Mouse (Mus musculus) layer of hippocampus, adult 8-10 months (tissue): Measurements from ENCODE around the gene Kcnn1. TPM values are rescaled to one million over a fixed set of nuclear protein-coding genes. Genes with fewer than 3 reads are reported as not detected.

Experiments
- DNase-seq, 2 experiments: peaks; one replicate each; pipeline ENCODE4 v3.0.0; 2022; ENCODE audit warnings: low spot score in 2 of 2
- total RNA-seq, 4 experiments: library from RNA; stranded (reverse); gene quantifications; 2 replicates each; pipeline ENCODE4 v1.2.4; 2022

Gene Kcnn1
- total RNA-seq, 4 experiments from 2014 or later, result 16.5 to 20.0 (median 16.6) TPM

DNA sequence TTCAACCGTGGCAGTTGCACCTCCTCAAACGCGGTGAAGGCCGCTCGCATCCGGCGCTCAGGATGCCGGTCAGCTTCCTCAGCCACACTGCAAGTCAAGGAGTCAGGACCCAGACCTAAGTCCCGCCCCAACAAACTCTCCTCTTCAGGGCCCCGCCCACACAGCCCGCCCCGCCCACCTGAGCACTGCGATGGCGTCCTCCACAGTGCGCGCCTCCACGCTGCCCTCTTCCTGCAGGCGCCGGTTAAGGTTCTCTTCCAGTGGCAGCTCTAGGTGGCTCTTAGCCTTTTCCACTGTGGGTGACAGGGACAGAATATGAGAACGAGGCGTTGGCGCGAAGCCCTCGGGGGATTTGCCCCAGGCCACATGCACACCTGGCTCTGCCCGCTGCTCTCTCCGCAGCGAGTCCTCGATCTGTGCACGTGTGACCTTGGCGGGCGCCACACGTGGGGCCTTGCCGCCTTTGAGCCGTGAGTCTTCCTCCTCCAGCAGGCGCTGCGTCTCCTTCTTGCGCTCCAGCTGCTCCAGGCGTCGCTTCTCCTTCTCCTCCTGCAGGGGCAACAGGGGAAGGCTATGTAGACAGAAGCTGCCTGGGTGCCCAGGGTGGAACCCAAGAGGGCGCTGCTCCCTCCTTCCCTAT lies 5.6 kb upstream of the Kcnn1 start:
- DNase-seq, result no peak

DNA sequence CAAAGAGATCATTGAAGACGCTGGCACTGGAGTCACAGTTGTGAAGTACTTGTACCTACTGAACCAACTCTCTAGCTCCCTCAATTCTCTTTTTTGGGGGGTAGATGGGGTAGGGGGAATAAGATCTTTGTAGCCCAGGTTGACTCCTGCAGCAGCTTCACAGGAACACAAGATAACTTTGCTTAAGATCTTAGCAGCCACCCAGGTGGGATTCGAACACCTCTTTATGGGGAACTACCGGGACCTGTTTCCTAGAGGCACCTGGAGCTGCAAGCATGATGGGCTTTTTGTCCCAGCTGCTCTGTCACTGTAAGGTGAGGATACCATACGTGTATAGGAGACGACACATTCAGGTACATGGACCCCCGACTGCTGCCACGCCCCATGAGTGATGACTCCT lies 3.5 kb upstream of the Kcnn1 start:
- DNase-seq, result no peak

DNA sequence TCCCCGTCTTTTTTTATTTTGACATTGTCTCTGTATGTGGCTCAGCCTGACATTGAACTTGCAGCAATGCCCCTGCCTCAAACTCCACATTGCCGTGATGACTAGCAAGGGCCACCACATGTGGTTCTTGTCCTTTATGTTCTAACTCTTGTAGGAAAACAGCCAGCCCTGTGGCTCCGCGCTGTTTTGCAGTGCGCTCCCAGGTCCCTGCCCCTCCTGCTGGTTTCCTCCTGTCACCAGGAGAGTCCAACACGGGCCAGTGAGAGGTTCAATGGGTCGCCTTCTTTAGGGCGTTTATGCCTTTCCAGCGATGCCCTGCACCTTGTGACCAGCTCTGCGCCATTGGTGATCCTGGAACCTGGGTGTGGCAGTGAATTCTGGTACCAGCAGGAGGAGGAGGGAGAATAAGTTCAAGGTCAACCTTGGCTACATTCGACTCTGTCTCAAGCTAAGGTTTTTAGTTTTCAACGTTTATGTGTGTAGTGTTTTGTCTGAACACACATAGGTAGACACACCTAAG lies 3.0 kb upstream of the Kcnn1 start:
- no peak for DNase-seq

DNA sequence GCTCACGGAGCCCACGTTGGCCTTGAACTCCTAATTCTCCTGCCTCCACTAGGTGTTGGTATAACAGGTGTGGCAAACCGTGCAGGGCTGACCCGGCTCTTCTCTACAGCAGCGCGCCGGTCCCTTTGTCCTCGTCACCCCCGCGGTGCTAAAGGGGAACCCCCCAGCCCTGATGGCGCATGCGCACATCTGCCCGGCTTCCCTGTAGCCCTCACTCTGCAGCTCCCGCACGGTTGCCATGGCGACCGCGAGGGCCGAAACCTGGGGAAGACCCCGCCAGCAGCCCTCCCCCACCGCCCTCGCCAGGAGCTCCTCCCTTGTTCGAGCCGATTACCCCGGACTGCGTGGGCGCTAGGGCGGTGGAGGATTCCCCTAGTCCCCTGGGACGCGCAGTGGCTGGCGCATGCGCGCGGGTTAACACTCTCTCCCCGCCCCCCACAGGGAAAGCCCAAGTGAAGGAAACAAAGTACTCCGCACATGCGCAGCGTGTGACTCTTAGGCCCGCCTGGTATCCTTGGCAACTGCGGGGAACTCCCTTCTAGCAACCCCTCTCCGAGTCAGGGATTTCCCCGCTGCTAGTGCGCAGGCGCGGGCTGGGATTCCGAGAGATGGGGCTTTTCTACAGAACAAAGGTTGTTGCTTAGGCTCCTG lies 2.4 kb upstream of the Kcnn1 start:
- peak; percentile 99 for DNase-seq

DNA sequence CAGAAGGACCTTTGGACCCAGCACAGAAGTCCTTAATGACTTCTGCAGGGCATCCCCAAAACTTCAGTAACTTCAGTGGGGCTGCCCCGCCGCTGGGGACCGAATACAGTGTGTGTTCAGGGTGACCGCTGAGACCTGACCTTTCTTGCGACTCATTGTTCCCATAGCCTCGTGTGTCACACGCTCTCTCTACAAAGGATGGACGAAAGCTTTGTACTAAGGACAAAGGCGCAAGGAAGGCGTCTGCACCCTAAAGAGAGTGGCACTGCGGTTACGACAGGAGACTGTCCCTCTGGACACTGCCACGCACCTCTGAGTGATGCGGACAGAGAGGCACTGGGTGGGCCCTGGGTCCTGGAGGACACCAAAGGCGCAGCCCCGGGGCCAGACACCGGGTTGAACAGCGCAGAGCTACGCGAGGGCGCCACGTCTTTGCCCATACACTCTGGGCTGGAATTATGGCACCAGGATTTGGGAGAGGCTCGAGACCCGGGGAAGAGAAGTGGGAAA lies 1.7 kb upstream of the Kcnn1 start:
- DNase-seq, result no peak

DNA sequence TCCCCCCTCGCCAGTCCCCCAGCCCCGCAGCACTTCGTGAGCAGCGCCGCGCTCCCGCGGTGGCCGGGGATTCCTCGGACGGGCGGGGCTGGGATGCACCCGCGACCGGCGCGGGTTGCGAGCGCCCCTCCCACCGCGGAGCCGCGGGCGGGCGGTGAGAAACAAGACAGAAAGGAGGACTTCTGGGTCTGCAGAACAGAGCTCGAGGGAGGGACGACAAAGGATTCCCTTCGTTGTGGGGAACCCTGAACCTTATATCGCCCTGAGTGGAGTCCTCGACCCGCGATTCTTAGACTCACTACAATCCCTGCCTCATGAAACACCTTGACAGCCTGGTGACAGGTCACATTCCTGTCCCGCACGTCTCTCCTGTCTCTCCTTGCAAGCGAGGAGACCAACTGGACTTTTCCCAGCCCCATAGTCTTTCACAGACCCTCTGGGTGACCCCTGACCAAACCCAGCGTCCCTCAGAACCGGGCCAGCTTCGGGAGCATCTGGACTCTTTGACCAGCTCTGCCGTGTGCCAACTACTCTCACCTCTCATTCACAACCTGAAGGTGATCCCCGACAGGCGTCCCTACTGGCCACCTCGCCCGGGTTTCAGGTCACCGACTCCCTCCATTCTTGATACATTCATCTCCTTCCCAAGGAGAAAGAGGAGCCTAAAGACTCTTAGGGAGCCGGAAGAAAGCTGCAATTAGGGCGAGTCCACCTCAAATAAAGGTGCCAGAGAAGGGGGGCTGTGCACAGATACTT lies 1.1 kb upstream of the Kcnn1 start:
- no peak for DNase-seq

DNA sequence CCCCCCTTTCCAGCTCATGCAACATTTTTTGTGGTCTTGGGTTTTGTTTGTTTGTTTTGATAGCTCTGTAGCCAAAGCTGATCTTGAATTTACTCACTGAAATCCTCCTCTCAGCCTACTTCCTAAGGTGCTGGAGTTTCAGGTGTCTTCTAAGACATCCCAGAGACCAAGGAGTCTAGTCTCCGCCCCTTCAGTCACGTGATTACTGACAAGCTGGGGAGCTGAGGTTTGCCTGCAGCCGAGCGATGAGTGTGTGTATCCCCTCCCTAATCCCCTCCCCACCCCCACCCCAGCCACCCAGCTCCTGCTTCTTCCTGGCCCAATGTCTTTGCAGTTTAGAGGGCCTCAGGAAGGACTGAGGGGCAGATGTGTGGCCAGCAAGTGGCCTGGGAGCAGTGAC lies 5.5 kb downstream of the Kcnn1 start:
- DNase-seq, result no peak

DNA sequence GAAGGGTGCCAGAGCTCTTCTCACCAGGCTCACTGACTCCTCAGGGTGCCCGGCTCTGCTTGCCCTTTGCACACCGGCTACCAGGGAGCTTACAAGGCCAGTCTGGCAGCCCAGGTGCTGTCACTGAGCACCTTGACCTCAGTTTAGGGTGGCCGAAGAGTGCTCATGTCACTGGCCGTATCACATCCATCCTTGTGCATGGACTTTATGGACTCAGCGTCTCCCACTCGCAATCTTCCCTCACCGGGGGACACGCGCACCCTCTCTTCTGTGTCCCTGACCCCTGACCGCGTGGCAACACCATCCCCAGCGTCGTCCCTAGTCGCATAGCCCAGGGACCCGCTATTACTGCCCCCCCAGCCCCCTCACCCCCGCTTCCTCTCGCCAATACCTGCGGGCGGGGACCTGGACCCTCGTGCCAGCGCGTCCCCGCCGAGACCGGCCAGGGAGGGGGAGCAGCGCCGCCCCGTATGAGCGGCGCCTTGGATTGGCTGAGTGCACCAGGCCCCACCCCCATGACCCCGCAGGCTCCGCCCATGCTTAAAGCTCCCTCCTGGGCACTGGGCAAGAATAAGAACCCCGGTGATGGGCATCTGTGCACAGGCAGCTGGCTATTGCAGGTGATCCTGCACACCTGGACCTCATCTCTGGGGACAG lies 6.4 kb downstream of the Kcnn1 start:
- peak; percentile 71 to 78 for DNase-seq

DNA sequence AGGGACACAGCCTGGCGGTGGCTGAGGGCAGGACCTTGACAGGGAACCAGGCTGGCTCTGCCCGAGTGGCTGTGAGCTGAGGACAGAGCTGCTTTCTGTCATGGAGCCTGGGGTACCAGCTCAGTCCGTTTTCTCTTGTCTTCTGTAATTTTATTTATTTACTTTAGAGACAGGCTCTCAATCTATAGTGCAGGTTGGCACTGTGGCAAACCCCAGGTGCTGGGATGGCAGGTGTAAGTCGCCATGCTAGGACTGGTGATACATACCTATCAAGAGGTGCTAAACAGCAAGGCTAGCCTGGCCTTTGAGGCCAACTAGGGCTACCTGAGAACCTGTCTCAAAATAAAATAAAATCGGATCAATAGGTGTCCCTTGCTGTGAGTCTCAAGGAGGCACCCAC lies 7.0 kb downstream of the Kcnn1 start:
- no peak for DNase-seq

DNA sequence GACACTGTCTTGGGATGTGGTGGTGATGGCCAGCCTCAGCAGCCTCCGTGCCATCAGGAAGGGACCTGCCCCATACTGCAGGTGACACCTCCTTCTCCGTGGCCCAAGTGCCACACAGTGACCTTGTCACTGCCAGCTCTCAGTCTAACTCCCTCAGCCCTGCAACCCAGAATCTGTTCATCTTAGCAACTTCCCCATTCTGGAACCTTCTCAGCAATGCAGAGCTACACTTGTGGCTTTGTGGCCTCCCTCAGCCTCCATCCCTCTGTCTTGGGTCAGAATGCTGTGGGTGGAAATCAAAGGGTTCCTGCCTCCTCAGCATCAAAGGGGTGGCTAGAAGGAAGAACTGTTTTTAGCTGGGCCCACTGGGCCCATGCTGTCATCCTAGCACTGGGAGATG lies 9.2 kb downstream of the Kcnn1 start:
- DNase-seq, result no peak

DNA sequence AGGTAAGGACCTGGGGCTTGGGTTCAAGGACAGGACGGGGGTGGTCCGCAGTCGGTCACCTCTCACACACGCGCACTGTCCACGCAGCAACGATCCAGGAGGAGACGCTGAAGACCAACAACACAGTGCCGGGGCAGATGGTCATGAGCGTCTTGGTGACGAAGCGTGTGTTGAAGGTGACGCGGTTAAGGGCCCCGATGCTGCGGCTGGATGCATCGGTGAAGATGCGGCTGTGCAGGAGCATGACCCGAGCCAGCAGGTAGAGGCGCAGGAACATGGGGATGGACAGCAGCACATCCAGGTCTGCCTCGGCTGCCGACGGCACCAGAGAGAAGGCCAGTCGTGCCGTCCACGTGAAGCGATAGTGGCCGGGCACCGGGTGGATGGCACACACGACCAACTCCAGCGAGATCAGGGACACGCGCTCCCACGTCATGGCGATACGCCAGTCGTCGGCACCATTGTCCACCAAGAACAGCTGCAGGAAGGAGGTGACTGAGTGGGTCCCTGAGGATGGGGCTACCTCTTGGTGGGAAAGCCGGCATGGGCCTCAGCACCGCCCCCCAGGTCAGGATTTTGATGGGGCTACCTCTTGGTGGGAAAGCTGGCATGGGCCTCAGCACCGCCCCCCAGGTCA lies 10.3 kb downstream of the Kcnn1 start:
- no peak for DNase-seq

DNA sequence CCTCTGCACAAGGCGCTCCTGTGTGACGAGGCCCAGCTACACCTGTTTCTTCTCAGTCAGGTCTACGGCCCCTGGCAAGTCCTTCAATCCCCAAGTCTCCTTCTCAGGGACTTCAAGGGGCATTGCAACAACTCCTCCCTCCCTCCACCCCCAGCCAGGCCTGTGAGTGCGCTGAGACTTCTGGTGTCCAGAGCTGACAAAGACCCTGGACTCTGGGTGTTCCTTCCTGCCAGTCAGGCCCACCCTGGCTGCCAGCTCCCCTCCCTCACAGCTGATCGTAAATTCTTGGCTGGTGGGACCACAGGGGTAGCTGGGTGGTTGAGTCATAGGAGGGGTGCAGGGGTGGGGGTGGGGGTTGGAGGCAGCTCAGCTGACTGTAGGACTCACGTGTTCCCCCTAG lies 11.2 kb downstream of the Kcnn1 start:
- no peak for DNase-seq

DNA sequence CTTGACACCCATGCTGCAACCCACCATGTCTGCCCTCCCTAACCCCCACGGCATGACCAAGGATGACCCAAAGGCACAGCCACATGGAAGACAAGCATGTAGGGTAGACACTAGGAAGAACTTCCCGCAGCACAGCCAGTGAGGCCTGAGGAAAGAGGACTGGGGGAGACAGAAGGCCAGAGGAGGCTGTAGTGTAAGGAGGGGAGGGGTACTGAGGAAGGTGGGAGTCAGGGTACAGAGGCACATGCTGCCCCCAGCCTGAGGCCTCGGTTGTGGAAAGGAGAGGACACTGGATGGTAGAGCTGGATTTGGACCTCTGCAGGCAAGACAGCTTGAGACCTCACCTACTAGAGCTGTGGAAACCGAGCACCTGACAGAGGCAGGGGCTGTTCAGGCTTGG lies 12.1 kb downstream of the Kcnn1 start:
- no peak for DNase-seq

DNA sequence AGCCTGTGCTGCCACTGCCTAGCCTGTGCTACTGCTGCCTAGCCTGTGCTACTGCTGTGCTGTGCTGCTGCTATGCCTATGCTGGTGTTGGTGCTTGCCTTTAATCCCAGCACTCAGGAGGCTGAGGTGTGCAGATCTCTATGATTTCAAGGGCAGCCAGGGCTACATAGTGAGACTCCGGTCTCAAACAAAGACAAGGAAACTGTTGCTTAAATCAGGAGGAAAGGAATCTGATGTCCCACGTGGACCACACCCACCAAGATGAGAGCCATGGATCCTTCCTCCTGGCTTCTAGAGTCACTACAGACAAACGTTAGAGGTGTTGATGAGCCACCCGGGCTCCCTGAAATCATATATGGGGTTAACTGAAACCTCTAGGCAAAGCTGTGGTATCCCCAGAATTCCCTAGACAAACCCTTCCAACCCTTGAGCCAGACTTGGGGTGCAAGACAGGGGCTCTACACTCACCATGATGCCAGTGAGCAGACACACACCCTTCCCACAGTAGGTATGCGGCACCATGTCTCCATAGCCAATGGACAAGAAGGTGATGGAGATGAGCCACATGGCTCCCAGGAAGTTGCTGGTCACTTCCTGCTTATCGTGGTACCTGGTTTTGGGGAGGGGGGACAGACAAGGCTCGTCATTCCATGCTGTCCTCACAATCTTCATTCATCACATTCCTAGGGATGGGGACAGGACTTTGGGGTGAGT lies 12.8 kb downstream of the Kcnn1 start:
- DNase-seq, result no peak

DNA sequence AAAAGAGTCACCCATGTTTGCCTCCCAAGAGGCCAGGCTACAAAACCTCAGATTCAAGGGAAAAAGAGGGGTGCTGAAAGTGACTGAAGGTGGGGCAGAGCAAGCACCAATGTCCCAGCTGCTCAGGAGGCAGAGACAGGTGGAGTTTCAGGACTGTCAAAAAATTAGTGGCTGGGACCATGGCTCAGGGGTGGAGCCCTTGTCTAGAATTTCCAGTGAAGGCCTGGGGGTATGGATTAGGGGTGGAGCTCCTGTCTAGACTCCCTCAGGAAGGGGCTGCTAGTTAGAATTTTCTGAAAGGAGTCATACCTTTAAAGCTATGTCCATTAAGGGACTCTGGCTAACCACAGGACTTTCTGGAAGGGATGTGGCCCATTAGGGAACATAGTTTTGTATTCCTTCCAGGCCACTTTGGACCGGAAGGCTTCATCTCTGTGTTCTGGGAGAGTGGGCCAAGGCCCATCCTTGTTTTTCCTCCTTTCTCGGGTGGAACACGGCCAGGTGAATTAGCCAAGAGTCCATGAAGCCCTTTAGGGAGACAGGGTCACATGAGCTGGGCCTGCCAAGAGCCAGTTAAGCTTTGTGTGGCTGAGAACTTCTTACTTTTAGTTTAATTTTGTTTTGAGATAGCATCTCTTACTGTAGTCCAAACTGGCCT lies 13.6 kb downstream of the Kcnn1 start:
- no peak for DNase-seq

DNA sequence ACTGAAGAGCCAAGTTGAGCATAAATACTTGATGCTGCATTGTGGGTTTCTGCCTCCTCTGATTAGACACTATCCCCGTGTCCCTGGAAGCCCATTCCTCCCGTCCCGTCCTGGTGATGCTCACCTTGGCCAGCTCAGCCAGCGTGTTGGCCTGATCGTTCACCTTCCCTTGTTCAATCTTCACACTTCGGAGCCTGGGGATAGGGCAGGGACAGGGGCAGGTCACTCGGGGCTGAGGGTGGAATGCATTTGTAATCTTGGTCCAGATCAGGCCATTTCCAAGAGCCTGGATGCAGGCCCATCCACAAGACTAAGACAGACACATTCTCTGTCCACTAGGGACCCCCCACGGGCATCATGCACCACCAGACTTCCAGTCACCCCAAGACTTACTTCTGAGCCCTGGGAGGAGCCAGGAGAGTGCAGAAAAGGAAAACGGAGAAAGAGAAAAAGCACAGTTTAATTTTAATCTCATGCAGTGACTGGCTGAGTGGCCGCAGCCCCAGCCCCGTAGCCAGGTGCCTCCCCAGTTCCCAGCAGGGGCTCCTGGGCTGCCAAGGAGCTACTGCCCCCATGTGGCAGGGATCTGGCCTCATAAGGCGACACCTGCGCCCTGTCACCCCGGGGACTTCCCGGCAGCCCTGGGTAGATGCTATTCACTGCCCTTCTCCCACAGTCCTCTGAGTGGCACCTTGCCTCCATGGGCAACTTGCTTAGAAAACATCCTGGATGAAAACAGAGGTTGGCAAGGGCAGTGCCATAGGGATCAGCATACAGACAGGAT lies 16.5 kb downstream of the Kcnn1 start:
- no peak for DNase-seq

DNA sequence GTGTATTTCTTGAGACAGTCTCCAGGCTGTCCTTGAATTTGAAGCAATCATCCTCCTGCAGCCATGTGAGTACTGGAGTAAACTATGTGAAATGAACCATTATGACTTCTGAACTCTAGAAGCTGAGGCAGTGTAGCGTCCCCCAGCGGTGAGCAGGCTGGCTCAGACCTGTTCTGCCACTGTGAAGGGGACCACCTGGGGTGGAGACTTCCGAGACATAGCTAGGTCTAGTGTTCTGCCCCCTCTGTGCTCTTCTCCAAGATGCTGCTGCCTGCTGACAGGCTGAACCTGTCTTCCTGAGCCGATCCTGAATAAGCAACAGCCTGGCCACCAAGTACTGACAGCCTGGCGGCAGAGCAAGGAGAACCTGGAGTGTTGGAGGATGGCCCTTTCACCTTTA lies 17.9 kb downstream of the Kcnn1 start:
- DNase-seq, result no peak

DNA sequence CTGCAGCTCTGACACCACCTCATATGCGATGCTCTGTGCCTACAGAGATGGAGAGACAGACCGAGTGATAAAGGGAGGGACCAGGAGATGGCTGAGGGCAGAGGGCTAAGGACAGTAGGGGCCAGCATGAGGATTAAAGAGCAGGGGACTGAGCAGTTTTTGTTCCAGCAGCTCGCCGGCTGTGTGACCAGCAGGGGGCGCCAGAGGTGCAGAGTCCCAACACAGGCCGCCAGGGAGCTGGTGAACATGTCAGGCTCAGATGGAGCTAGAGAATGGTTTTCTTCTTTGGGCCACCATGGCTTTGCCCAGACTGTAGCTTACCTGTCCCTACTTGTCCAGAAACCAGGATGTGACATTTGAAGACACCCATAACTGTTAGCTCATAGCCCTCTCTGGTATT lies 18.5 kb downstream of the Kcnn1 start:
- DNase-seq, result peak; percentile 75 to 90

DNA sequence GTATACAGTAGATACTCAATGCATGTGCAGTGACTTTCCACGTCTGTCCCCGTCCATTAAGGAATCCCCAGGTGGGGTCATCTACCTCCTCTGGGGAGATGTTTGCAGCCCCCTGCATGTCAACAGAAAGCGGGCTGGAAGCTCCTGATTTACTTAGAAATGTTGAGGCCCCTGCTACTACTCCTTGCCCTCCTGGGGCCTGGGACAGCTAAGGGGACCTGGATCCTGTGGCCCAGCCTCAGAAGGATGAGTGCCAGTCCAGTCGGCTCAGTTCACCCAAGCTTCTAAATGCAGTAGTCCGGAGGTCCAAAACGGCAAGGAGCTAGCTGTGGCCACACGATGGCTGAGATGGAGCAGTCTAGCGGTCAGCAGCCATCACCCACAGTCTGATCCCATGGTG lies 19.1 kb downstream of the Kcnn1 start:
- DNase-seq, result no peak
